ENCODE assay signal across 9 mouse cellular contexts in genomic region chr12:86872335-86873040, GRCm38 (mm10). TPM values are rescaled to one million over a fixed set of nuclear protein-coding genes. Genes with fewer than 3 reads are reported as not detected.
DNase-seq lines count a peak whose midpoint lies in the region; ATAC-seq and TF ChIP-seq lines count a peak whose summit lies in the region.
"Had no signal": no experiment of that assay in that cellular context is flagged by ENCODE, and none has a peak within 500 bp of the region (broad histone marks: within the 10 kb centered on the region; RNA-seq: fewer than 3 reads in every experiment).

No protein-coding gene starts in this region.

- no peaks in the 10 kb centered on the region for H3K9me3 ChIP-seq in liver, embryonic 15.5 days (replicated peaks)
- no peaks in the 10 kb centered on the region for H3K9me3 ChIP-seq in liver, embryonic 12.5 days (replicated peaks)
- H3K9me3 ChIP-seq in midbrain, postnatal 0 days (ENCODE audit: low read length) = no peaks in the 10 kb centered on the region
- H3K9me3 ChIP-seq: limb, embryonic 13.5 days had no signal

- H3K4me3 ChIP-seq in liver, embryonic 15.5 days (replicated peaks) = no peak overlapping the region
- H3K4me3 ChIP-seq in liver, embryonic 12.5 days = no peak overlapping the region
- H3K4me3 ChIP-seq in brown adipose tissue, adult 24 weeks (ENCODE audit: insufficient read depth, low read depth, low read length) = no peak overlapping the region
- H3K4me3 ChIP-seq in midbrain, postnatal 0 days (ENCODE audit: low read depth, low read length) = no peak overlapping the region
- H3K4me3 ChIP-seq: limb, embryonic 13.5 days had no signal

- 0 out of 2 replicates have a peak, but pooled peaks have one; percentile 15 for ATAC-seq in liver, embryonic 15.5 days (ENCODE audit: insufficient read depth)
- no peak for ATAC-seq in liver, embryonic 12.5 days
- 0 out of 2 replicates have a peak, but pooled peaks have one; percentile 7 for ATAC-seq in midbrain, postnatal 0 days (ENCODE audit: low FRiP score)

- TF ChIP-seq CTCF in midbrain, postnatal 0 days (IDR thresholded peaks at IDR 0.05) = no peak

- WGBS in liver, embryonic 15.5 days (ENCODE audit: insufficient replicate concordance) = 65% methylated on average over 9 of the region's 9 CpGs
- WGBS in liver, embryonic 12.5 days (ENCODE audit: insufficient replicate concordance) = 66% methylated on average over 9 of the region's 9 CpGs
- 53% methylated on average over 9 of the region's 9 CpGs for WGBS in midbrain, postnatal 0 days

- H3K27ac ChIP-seq in liver, embryonic 15.5 days (replicated peaks) = no peak overlapping the region
- no peak overlapping the region for H3K27ac ChIP-seq in liver, embryonic 12.5 days
- H3K27ac ChIP-seq in brown adipose tissue, adult 24 weeks (replicated peaks; ENCODE audit: low read depth, low read length) = peak overlapping the region; percentile 40
- H3K27ac ChIP-seq in midbrain, postnatal 0 days (ENCODE audit: low read depth, low read length) = no peak overlapping the region
- H3K27ac ChIP-seq: limb, embryonic 13.5 days had no signal

- H3K4me2 ChIP-seq in liver, embryonic 15.5 days = no peak overlapping the region
- no peak overlapping the region for H3K4me2 ChIP-seq in liver, embryonic 12.5 days
- no peak overlapping the region for H3K4me2 ChIP-seq in midbrain, postnatal 0 days (ENCODE audit: low read depth, low read length, poor library complexity, severe bottlenecking)
- H3K4me2 ChIP-seq: limb, embryonic 13.5 days had no signal

- H3K36me3 ChIP-seq in liver, embryonic 15.5 days (replicated peaks) = no peaks in the 10 kb centered on the region
- no peaks in the 10 kb centered on the region for H3K36me3 ChIP-seq in liver, embryonic 12.5 days
- H3K36me3 ChIP-seq in midbrain, postnatal 0 days (ENCODE audit: insufficient read depth, low read length) = no peaks in the 10 kb centered on the region
- H3K36me3 ChIP-seq: limb, embryonic 13.5 days had no signal

- peak; percentile 91 for DNase-seq in kidney, adult 18-20 months
- DNase-seq in midbrain, postnatal 0 days (ENCODE audit: low spot score) = peak; percentile 44
- no peak for DNase-seq in frontal cortex, postnatal 36 days (ENCODE audit: low spot score in 2 of 2)
- DNase-seq in left cerebral cortex, adult 9 months (ENCODE audit: low spot score in 2 of 2) = no peak
- no peak for DNase-seq in retina, postnatal 1 day

- peaks cover 3% of the 10 kb centered on the region; the same call in 1 of the 2 replicates for H3K27me3 ChIP-seq in liver, embryonic 15.5 days
- H3K27me3 ChIP-seq in liver, embryonic 12.5 days (replicated peaks) = no peaks in the 10 kb centered on the region
- H3K27me3 ChIP-seq in midbrain, postnatal 0 days (ENCODE audit: insufficient read depth, low read length) = no peaks in the 10 kb centered on the region
- H3K27me3 ChIP-seq: limb, embryonic 13.5 days had no signal

- H3K9ac ChIP-seq in liver, embryonic 15.5 days = no peak overlapping the region
- no peak overlapping the region for H3K9ac ChIP-seq in liver, embryonic 12.5 days
- no peak overlapping the region for H3K9ac ChIP-seq in midbrain, postnatal 0 days (replicated peaks; ENCODE audit: low read length, poor library complexity, severe bottlenecking)
- H3K9ac ChIP-seq: limb, embryonic 13.5 days had no signal

- H3K4me1 ChIP-seq in liver, embryonic 15.5 days (replicated peaks) = peaks cover 3% of the 10 kb centered on the region; the same call in 1 of the 2 replicates
- H3K4me1 ChIP-seq in liver, embryonic 12.5 days = peaks cover 5% of the 10 kb centered on the region
- H3K4me1 ChIP-seq in brown adipose tissue, adult 24 weeks (ENCODE audit: control insufficient read depth, insufficient read depth, insufficient read length, low read length) = peaks cover 17% of the 10 kb centered on the region
- H3K4me1 ChIP-seq in midbrain, postnatal 0 days (ENCODE audit: insufficient read depth, low read length) = no peaks in the 10 kb centered on the region; the same call in 1 of the 2 replicates

RNA-seq across cellular contexts. Expression of gene Irf2bpl, which starts 12.1 kb away (rescaled TPM):
- polyA plus RNA-seq in liver, embryonic 15.5 days (2015; fragmentation: Nextera tagmentation; extraction: Ambion mirVana) = 2.8 and 3.1 TPM in 2 replicates
- 6.7 and 7.7 TPM in 2 replicates for polyA plus RNA-seq in liver, embryonic 12.5 days (2016; fragmentation: Nextera tagmentation; extraction: Ambion mirVana)
- 7.1 and 23.0 TPM in 2 replicates for polyA plus RNA-seq in brown adipose tissue, adult 24 weeks (2012; ENCODE audit: insufficient read depth, insufficient read length, missing spikeins)
- 171 and 191 TPM in 2 replicates for total RNA-seq in midbrain, postnatal 0 days (2014; rRNA removed)
- 74.2 and 86.2 TPM in 2 replicates for polyA plus RNA-seq in midbrain, postnatal 0 days (2015; fragmentation: Nextera tagmentation; extraction: Ambion mirVana)

Comparison
In these comparisons a context has a peak if more than half of its experiments do, and no peak if none do; other contexts are left out.
1. DNase-seq: peak in kidney, adult 18-20 months (single experiment) and midbrain, postnatal 0 days (single experiment); none in frontal cortex, postnatal 36 days (0 of 2), left cerebral cortex, adult 9 months (0 of 2) and retina, postnatal 1 day (single experiment).